Mouse (Mus musculus): ENCODE measurements around the gene Sult2b1.

Sult2b1 gene

DNA sequence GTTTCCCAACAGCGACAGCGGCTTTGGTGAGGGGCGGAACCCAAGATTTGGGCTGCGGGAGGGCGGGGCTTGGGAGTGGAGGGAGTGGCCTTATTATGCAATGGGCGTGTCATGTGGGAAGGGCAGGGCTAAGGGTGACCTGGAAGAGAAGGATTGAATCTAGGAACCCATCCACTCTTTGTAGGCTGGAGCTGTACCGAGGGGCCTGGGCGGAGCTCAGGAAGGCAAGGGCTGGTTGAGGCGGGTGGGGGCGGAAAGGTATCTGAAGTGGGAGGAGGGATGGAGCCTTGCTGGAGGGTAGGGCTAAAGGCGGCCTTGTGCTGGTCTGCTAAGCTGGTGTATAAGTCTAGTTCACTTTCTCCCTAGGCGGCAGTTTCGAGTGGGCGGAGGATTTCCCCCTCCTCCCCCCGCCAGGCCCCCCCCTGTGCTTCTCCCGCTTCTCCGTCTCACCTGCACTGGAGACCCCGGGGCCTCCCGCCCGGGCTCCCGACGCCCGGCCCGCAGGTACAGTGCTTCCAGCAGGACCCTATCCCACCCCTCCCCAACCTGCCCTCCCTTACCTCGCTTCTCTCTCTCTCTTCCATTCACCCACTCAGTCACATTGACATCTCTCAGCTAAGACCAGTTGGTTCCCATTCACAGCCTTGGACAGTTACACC lies 16.2 kb upstream of the Sult2b1 start:
- peak; percentile 31 to 50 for DNase-seq

DNA sequence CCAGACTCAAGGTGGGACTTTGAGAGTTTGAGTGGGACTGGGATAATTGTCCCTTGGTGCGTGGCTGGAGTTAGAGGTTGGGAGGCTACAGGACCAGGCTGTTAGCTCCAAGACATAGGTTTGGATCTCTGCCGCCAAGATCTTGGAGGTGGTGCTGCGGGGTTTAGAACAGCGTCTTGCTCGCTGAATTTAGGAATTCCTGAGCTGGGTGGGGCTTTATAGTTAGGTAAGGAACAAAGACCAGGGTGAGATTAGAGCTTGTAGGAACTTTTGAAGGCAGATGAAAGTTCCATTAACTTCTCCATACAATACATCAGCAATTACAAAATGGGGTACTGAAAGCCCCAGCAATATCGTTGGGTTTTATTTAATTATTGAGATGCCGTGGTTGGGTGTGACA lies 15.5 kb upstream of the Sult2b1 start:
- DNase-seq = no peak

DNA sequence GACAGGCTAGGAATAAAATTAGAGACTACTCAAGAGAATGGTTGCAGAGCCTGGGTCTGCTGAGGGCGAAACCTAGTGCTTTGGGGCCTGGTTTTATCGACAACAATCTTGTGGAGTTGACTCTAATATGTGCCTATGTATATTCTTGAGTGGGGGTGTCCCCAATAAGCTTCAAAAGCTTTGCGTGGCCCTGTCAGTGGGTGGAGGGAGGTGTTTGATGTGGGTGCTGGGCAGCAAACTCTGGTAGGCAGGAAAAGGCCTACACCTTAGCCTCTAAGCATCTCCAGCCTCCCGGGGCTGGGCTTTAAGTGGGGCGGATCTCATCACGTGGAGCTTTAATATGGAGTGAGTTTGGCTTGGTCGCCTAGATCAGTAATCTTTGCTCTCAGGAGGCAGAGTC lies 14.5 kb upstream of the Sult2b1 start:
- DNase-seq = no peak

DNA sequence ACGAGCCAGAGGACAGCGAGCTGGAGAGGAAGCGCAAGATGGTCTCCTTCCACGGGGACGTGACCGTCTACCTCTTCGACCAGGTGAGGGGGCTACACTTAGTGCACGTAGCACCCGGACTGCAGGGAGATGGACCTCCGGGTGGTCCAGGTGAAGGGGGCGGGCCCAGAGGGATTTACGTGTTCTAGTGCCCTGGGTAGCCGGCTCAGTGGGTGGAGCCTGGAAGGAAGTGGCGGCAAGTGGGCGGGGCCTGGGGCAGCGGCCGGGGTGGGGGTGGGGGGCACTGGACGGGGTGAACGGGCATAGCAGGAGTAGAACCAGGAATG lies 14.0 kb upstream of the Sult2b1 start:
- peak in 1 of 2 experiments; percentile 33 for DNase-seq

DNA sequence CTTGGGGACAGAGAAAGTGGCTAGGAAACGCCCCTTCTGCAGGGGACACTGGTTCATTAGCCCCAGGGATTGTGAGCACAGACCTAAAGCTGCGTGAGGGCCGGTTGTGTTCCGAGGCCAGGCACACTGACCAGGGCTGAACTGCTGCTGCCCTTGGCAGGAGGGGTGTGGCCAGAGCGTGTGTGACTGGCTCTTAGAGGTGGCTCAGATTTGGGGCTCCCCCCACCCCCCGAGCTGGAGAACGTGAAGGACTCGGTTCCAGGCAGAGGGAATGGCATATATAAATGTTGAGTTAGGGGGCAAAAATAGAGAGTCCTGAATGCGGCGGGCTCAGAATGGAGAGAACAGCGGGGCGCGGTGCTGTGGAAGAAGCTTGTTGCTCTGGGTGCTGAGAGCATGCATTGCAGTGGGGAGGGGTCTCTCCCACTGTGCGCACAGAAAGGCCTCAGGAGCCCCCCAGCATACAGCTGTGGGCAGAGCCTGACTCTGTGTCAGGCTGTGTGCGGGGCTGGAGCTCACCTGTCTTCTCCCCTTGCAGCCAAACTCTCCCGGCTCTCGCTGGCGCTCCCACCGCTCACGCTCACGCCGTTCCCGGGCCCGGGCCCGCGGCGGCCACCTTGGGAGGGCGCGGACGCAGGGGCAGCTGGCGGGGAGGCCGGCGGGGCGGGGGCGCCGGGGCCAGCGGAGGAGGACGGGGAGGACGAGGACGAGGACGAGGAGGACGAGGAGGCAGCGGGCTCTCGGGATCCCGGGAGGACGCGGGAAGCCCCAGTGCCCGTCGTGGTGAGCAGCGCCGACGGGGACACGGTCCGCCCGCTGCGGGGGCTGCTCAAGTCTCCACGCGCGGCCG lies 13.4 kb upstream of the Sult2b1 start:
- no peak for DNase-seq

- no peak for DNase-seq
These were observed 12.5 kb upstream of the Sult2b1 start for GRCm38 (mm10) chr7:45796950-45797349.

GRCm38 (mm10) chr7:45794971-45795370 lies 10.5 kb upstream of the Sult2b1 start:
- no peak for DNase-seq

DNA sequence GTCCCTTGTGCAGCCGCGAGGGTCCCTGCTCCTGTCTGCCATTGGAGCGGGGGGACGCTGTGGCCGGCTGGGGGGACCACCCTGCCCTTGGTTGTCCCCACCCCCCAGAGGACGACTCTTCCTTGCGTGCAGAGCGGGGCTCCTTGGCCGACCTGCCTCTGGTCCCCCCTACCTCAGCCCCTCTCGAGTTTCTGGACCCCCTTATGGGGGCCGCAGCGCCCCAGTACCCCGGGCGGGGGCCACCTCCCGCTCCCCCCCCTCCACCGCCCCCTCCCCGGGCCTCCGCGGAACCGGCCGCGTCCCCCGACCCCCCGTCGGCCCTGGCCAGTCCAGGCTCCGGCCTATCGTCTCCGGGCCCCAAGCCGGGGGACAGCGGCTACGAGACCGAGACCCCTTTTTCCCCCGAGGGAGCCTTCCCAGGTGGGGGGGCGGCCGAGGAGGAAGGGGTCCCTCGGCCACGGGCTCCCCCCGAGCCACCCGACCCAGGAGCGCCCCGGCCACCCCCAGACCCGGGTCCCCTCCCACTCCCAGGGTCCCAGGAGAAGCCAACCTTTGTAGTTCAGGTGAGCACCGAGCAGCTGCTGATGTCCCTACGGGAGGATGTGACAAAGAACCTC lies 9.6 kb upstream of the Sult2b1 start:
- no peak for DNase-seq

- DNase-seq = no peak
These were observed 8.8 kb upstream of the Sult2b1 start for GRCm38 (mm10) chr7:45793240-45793639.

- DNase-seq = no peak
These were observed 7.5 kb upstream of the Sult2b1 start for GRCm38 (mm10) chr7:45791756-45792490.

- DNase-seq = no peak
These were observed 6.3 kb upstream of the Sult2b1 start for GRCm38 (mm10) chr7:45790721-45791120.

GRCm38 (mm10) chr7:45787642-45788041 lies 3.2 kb upstream of the Sult2b1 start:
- DNase-seq = no peak

GRCm38 (mm10) chr7:45786661-45787413 lies 2.4 kb upstream of the Sult2b1 start:
- DNase-seq = no peak

DNA sequence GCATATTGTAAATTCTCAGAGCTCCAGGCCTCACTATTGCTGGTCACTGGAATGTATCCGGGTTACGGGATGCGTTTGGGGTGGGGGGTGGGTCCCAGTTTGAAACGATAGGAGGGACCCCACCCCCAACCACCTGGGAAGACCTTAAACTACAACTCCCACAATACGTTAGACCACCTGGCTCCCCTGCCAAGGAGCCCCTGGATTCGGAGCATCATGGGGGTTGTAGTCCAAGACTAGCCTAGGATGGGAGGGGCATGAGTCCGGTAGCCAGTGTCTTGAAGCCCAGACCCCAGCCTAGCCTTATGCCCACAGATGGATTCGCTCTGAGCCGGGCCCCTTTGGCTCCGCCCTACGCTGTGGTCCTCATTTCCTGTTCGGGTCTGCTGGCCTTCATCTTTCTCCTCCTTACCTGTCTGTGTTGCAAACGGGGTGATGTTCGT lies 1.7 kb upstream of the Sult2b1 start:
- DNase-seq = no peak

DNA sequence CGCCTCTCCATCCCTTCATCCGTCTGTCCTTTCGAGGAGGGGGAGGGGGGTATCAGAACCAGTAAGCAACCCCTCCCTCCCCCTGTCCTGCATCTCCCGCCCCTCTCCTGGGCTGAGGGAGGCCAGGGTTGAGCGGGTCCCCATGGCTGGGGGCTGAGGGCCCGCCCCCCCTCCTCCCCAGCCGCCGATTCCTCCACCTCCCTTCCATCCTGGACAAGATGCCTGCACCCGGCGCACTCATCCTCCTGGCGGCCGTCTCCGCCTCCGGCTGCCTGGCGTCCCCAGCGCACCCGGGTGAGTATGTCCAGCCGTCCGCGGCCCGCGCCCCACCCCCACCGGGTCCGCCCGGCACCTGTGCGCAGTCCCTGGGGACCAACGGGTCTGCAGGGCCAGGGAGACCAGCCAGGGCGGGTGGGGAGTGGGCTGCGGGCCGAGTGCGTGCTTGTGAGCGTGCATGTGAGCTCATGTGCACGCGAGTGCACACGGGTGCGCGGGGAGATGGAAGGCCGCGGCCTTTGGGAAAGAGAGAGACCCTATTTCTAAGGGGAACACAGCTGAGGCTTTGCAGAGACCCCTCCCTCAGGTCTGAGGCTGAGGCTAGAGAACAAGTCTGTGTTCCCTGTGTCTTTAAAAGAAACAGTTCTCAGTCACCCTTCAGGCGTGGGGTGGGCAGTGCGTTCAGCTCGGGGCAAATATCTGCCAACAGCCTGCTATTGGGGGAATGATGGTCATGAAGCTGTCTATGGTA lies 1.1 kb upstream of the Sult2b1 start:
- no peak for DNase-seq

- peak; percentile 52 to 55 for DNase-seq
These were observed 868 bp downstream of the Sult2b1 start, which contains the start of gene Lmtk3 for GRCm38 (mm10) chr7:45783511-45784091. Gene Lmtk3, plus strand, starts transcription at chr7:45783738.

- no peak for DNase-seq
These were observed 2.2 kb downstream of the Sult2b1 start for GRCm38 (mm10) chr7:45782271-45782670.

- DNase-seq = peak; percentile 59 to 67
These were observed 5.3 kb downstream of the Sult2b1 start for GRCm38 (mm10) chr7:45779081-45779641.

DNA sequence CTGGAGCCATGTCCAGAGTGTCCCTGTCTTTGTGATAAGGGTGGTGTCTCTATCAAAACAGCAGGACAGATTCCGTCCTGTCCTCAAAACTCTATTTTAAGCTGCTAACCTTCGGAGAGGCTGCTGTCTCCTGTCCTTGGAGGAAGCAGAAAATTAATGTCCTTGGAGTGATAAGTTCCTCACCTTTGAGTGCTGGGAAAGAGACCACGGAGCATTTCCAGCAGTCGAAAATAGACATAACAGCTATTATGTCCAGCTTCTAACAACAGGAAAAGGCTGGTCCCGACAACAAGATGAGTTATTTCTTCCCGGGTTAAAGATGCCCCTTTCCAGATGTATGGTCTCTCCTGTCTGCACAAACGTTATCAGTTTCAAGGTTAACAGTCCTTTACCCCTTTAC lies 9.2 kb downstream of the Sult2b1 start:
- no peak for DNase-seq

- DNase-seq = no peak
These were observed 13.4 kb downstream of the Sult2b1 start for GRCm38 (mm10) chr7:45771101-45771500.

Data from thymus, postnatal 36 days (tissue).